Mouse (Mus musculus) ES-E14 (cell line): Measurements from ENCODE around the gene Hoxb13. TPM values are rescaled to one million over a fixed set of nuclear protein-coding genes. Genes with fewer than 3 reads are reported as not detected.

Experiments
- DNase-seq: peaks from one replicate; pipeline ENCODE4 v3.0.0-alpha.2; 2013; ENCODE audit warnings: low read depth, low spot score
- H3K27ac ChIP-seq: 2 replicates; pipeline ENCODE4 v1.5.1; 2012; ENCODE audit warnings: low read depth, mild to moderate bottlenecking, low read length, moderate library complexity, mixed read lengths; ENCODE audit not compliant: poor library complexity, insufficient read depth, severe bottlenecking
- H3K36me3 ChIP-seq: 2 replicates; pipeline ENCODE4 v1.6.1; 2012; ENCODE audit warnings: mild to moderate bottlenecking, low read length, moderate library complexity, mixed read lengths; ENCODE audit not compliant: control insufficient read depth, poor library complexity, insufficient read depth, severe bottlenecking
- H3K4me1 ChIP-seq, 2 experiments: fragments of 150-350 bp in 1 of 2; sonication (generic) in 1 of 2; 2 replicates each; pipeline ENCODE4 v1.6.1; 2012; ENCODE audit warnings: low read length in 2 of 2, mild to moderate bottlenecking in 1 of 2, mixed read lengths in 1 of 2; ENCODE audit not compliant: control insufficient read depth in 2 of 2, insufficient read depth in 2 of 2, poor library complexity in 1 of 2
- H3K4me3 ChIP-seq, 2 experiments: fragments of 150-350 bp in 1 of 2; sonication (generic) in 1 of 2; 2 replicates each; pipeline ENCODE4 v1.5.1; 2012; ENCODE audit warnings: low read length in 2 of 2, low read depth in 1 of 2, mild to moderate bottlenecking in 1 of 2, mixed read lengths in 1 of 2; ENCODE audit not compliant: insufficient read depth in 1 of 2, poor library complexity in 1 of 2, severe bottlenecking in 1 of 2
- H3K9ac ChIP-seq: 2 replicates; pipeline ENCODE4 v1.6.1; 2012; ENCODE audit warnings: low read depth, mild to moderate bottlenecking, low read length, mixed read lengths; ENCODE audit not compliant: poor library complexity, insufficient read depth, severe bottlenecking
- H3K9me3 ChIP-seq: fragments of 150-350 bp; sonication (generic); 2 replicates; pipeline ENCODE4 v1.6.1; 2012; ENCODE audit warnings: low read depth, mild to moderate bottlenecking, low read length; ENCODE audit not compliant: control insufficient read depth, insufficient read depth
- HCFC1 ChIP-seq: IDR thresholded peaks from 2 replicates; pipeline ENCODE4 v1.6.1; 2012; ENCODE audit warnings: low read length, inconsistent platforms, borderline replicate concordance; ENCODE audit not compliant: insufficient read depth
- MAFK ChIP-seq: IDR thresholded peaks from 2 replicates; pipeline ENCODE4 v1.6.1; 2014; ENCODE audit warnings: mild to moderate bottlenecking, low read depth, low read length, inconsistent platforms; ENCODE audit not compliant: insufficient read depth
- ZC3H11A ChIP-seq: IDR thresholded peaks from 2 replicates; pipeline ENCODE4 v1.6.1; 2012; ENCODE audit warnings: low read depth, mild to moderate bottlenecking, inconsistent platforms, low read length, borderline replicate concordance
- ZNF384 ChIP-seq: IDR thresholded peaks from 2 replicates; pipeline ENCODE4 v1.6.1; 2012; ENCODE audit warnings: low read depth, low read length, inconsistent platforms
- in situ Hi-C, 2 experiments: fragments of 600-800 bp; cut with MboI; formaldehyde crosslinking; loops; one replicate each; pipeline ENCODE4 v1.15.1; 2025; ENCODE audit warnings: low sequenced_read_pairs in 2 of 2, inconsistent platforms in 1 of 2; ENCODE audit not compliant: unreplicated experiment in 2 of 2
- total RNA-seq: library from RNA; depleted of rRNA; stranded (reverse); fragments of 300-350 nt; gene quantifications from 2 replicates; pipeline ENCODE4 v1.2.3, GENCODE M21; 2012; rRNA removed

Gene Hoxb13
- total RNA-seq, 1 experiment = 1.4 TPM

DNA sequence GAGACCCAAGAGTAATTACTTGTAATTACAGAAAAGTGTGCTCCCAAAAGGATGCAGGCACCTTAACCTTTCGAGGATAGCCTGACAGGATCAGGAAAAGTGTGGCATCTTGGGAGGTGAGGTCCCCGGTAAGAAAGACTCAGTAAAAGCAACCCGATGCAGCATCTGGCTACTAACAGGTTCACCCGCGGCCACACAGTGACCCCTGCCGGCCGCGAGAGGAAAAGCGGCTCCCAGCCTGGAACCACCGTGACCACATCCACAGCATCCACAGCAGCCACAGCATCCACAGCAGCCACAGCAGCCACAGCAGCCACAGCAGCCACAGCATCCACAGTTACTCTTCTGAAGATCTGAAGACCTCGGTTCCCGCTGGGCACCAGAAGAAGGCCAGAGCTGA, 40.8 kb downstream of the Hoxb13 start:
- Histone ChIP-seq H3K4me3 (no peak overlapping the region), H3K9ac (no peak overlapping the region), H3K27ac (no peak overlapping the region), H3K9me3 (no peaks in the 10 kb centered on the region), H3K36me3 (no peaks in the 10 kb centered on the region), H3K4me1 (no peaks in the 10 kb centered on the region)
- TF ChIP-seq MAFK (no peak), ZC3H11A (peak; percentile 58; the same call in 1 of the 2 replicates)
- DNase-seq = no peak
- in situ Hi-C loops = loop anchor here (5.0 to 10.0 kb wide), 3 partner anchors 83 to 143 kb away; no protein-coding TSS in a partner anchor

DNA sequence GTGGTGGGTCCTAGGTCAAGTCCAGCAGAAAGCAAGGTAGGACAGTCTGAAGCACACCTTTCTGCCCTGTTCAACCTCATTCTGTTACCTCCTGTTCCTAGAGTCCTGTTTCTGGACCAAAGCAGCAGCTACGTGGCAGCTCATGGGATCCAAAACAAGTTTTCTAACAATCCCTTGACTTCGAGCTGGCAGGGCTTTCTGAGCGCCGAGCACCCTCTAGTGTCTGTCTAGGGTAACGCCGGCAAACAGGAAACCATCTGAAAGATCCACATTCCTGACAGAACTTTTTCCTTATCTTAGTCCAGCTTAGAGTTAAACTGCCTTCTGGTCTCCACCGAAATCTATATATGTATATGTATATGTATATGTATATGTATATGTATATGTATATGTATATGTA, 46.1 kb downstream of the Hoxb13 start:
- Histone ChIP-seq H3K4me3 (no peak overlapping the region), H3K9ac (no peak overlapping the region), H3K4me1 (no peaks in the 10 kb centered on the region), H3K36me3 (no peaks in the 10 kb centered on the region), H3K27ac (no peak overlapping the region), H3K9me3 (no peaks in the 10 kb centered on the region)
- in situ Hi-C loops = loop anchor here in 1 of 2 experiments (5.0 kb wide), 1 partner anchor 93 kb away; no protein-coding TSS in a partner anchor
- DNase-seq = no peak
- no peak for TF ChIP-seq ZNF384
- TF ChIP-seq HCFC1 = no peak
- peak; percentile 58; the same call in 1 of the 2 replicates for TF ChIP-seq ZC3H11A

Other genes starting within 250 kb of the Hoxb13 start
- gene Igf2bp1, start 188.4 kb upstream of the Hoxb13 start, total RNA-seq = 273 and 354 TPM in 2 replicates
- gene Gip, start 169.8 kb upstream of the Hoxb13 start, total RNA-seq = 0.89 and 1.5 TPM in 2 replicates
- gene Snf8, start 159.4 kb upstream of the Hoxb13 start, total RNA-seq = 51.5 and 79.4 TPM in 2 replicates
- gene Ube2z, start 128.9 kb upstream of the Hoxb13 start, total RNA-seq = 42.5 and 75.9 TPM in 2 replicates
- gene Atp5g1, start 118.6 kb upstream of the Hoxb13 start, total RNA-seq = 726 and 963 TPM in 2 replicates
- 23.3 and 160 TPM in 2 replicates for gene Calcoco2, start 82.4 kb upstream of the Hoxb13 start, total RNA-seq
- 5.0 and 5.4 TPM in 2 replicates for gene Ttll6, start 60.5 kb upstream of the Hoxb13 start, total RNA-seq
- 1.2 and 3.3 TPM in 2 replicates for gene Hoxb9, start 77.1 kb downstream of the Hoxb13 start, total RNA-seq
- 0.18 TPM in 1 of 2 replicates, not detected in the other for gene Hoxb8, start 87.6 kb downstream of the Hoxb13 start, total RNA-seq
- 0.98 TPM in 1 of 2 replicates, not detected in the other for gene Hoxb7, start 92.3 kb downstream of the Hoxb13 start, total RNA-seq
- 0.22 and 0.26 TPM in 2 replicates for gene Hoxb6, start 98.2 kb downstream of the Hoxb13 start, total RNA-seq
- gene Hoxb5, start 109.0 kb downstream of the Hoxb13 start, total RNA-seq = 0.09 and 0.16 TPM in 2 replicates
- gene Hoxb4, start 124.0 kb downstream of the Hoxb13 start, total RNA-seq = 0.21 and 1.2 TPM in 2 replicates
- gene Hoxb3, start 129.0 kb downstream of the Hoxb13 start, total RNA-seq = 0.54 TPM in 1 of 2 replicates, not detected in the other
- 0.62 TPM in 1 of 2 replicates, not detected in the other for gene Hoxb2, start 156.2 kb downstream of the Hoxb13 start, total RNA-seq
- gene Hoxb1, start 171.4 kb downstream of the Hoxb13 start, total RNA-seq = 0.37 and 0.49 TPM in 2 replicates